In the genomic region with DNA sequence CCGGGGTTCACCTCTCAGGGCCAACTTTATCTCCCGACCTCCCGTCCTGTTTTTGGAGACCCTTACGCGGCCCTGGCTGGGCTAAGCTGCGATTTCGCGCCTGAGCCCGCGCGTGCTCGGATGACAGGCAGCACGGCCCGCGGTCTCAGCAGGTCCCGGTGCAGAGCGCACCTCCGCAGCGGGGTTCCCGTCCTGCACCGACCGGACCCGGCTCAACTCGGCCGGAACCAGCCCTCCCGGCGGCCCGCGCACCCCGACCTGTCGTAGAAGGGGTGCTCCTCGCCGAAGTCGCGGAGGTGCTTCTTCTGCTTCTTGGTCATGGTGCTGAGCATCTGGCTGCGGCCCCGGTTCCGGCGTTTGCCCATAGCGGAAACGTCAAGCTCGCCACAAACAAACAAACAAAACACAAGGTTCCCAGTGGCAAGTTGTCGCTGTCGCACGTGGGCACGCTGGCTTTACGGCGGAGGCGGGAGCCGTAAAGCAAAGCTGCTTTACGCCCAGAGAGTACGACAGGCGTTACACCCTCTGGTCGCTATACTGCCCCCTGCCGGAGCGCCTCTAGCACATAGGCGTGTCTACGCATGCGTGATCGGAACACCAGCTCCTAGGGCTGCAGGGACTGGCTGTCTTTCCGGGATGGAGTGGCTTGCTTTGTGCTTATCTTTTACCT, we compare ENCODE assay signal across 8 mouse cellular contexts. TPM values are rescaled to one million over a fixed set of nuclear protein-coding genes. Genes with fewer than 3 reads are reported as not detected.
DNase-seq lines count a peak whose midpoint lies in the region; ATAC-seq lines count a peak whose summit lies in the region.

A gene (minus strand): TSS at position 487 of the 670 bp plus-strand sequence.

- peak; percentile 92 to 95 for ATAC-seq in hematopoietic stem cell, adult 5-6 weeks (replicated peaks in 1 of 2; ENCODE audit: insufficient read depth in 1 of 2, low FRiP score in 2 of 2, low TSS enrichment in 1 of 2, low read depth in 1 of 2, poor library complexity in 2 of 2, severe bottlenecking in 2 of 2)
- ATAC-seq in lung, embryonic 16.5 days (ENCODE audit: low read depth) = peak; percentile 95

- H3K36me3 ChIP-seq in lung, embryonic 16.5 days (ENCODE audit: control insufficient read depth, insufficient read depth, low read length) = peaks cover 6% of the 10 kb centered on the region

- H3K27me3 ChIP-seq in lung, embryonic 16.5 days (ENCODE audit: control insufficient read depth, insufficient read depth, low read depth, low read length) = no peaks in the 10 kb centered on the region

- H3K9me3 ChIP-seq in lung, embryonic 16.5 days (ENCODE audit: control insufficient read depth, low read length) = no peaks in the 10 kb centered on the region

- H3K27ac ChIP-seq in lung, embryonic 16.5 days (ENCODE audit: low read length) = 0 out of 2 replicates have a peak within 1 kb of the TSS, but pooled peaks have one; percentile 3

- peak within 1 kb of the TSS; percentile 80 for H3K9ac ChIP-seq in lung, embryonic 16.5 days (ENCODE audit: low read length)

- peak within 1 kb of the TSS; percentile 92 for H3K4me3 ChIP-seq in lung, embryonic 16.5 days (ENCODE audit: low read length)

- H3K4me1 ChIP-seq in lung, embryonic 16.5 days (replicated peaks; ENCODE audit: control insufficient read depth, insufficient read depth, low read length) = peaks cover 9% of the 10 kb centered on the region

- WGBS in lung, embryonic 16.5 days = under 1% methylated on average over 54 of the region's 61 CpGs

- DNase-seq in MEL-GATA-1-ER (ENCODE audit: extremely low read depth, low read depth) = peak; percentile 94
- DNase-seq in cerebellum, adult 8-10 months = peak; percentile 96
- peak; percentile 99 for DNase-seq in forelimb bud, embryonic 11.5 days (ENCODE audit: low read depth, low spot score)
- DNase-seq in layer of hippocampus, adult 9-10 months (ENCODE audit: low spot score) = peak; percentile 85
- DNase-seq in ovary, postnatal 10 days (ENCODE audit: low spot score) = peak; percentile 96
- DNase-seq in thymus, postnatal 10 days (ENCODE audit: low spot score in 2 of 2) = peak; percentile 96 to 100

- peak within 1 kb of the TSS; percentile 74 for H3K4me2 ChIP-seq in lung, embryonic 16.5 days (ENCODE audit: low read depth, low read length)

RNA-seq across cellular contexts. Expression of the gene that starts here (rescaled TPM):
- total RNA-seq in hematopoietic stem cell, adult 5-6 weeks (2017) = 13.9 and 19.6 TPM in 2 replicates
- polyA plus RNA-seq in lung, embryonic 16.5 days (2015; fragmentation: Nextera tagmentation; extraction: Ambion mirVana) = 8.6 and 8.8 TPM in 2 replicates

Comparison
In these comparisons a context has a peak if more than half of its experiments do, and no peak if none do; other contexts are left out.
1. Peak in every context shown above with its lines: DNase-seq, ATAC-seq, H3K4me3 ChIP-seq and H3K27ac ChIP-seq.